Mouse (Mus musculus) olfactory bulb, adult 2 months (tissue): ENCODE measurements around the gene Col11a2. TPM values are rescaled to one million over a fixed set of nuclear protein-coding genes. Genes with fewer than 3 reads are reported as not detected.

ENCODE experiments used
- H3K27ac ChIP-seq: fragments of 200-500 bp; 2 replicates; pipeline ENCODE4 v1.5.1; 2012; ENCODE audit warnings: low read depth, low read length; ENCODE audit not compliant: insufficient read depth
- H3K4me1 ChIP-seq: fragments of 200-500 bp; 2 replicates; pipeline ENCODE4 v1.6.1; 2012; ENCODE audit warnings: low read length; ENCODE audit not compliant: control insufficient read depth, insufficient read depth
- H3K4me3 ChIP-seq: fragments of 200-500 bp; 2 replicates; pipeline ENCODE4 v1.5.1; 2012; ENCODE audit warnings: mild to moderate bottlenecking, low read depth, low read length, moderate library complexity; ENCODE audit not compliant: insufficient read depth
- CTCF ChIP-seq: fragments of 200-500 bp; IDR thresholded peaks from 2 replicates; pipeline ENCODE4 v1.5.1; 2012; ENCODE audit warnings: low read depth, mild to moderate bottlenecking, low read length, moderate library complexity; ENCODE audit not compliant: insufficient read depth
- POLR2A ChIP-seq: fragments of 200-500 bp; IDR thresholded peaks from 2 replicates; pipeline ENCODE4 v1.6.1; 2012; ENCODE audit warnings: mild to moderate bottlenecking, low read depth, low read length, moderate library complexity; ENCODE audit not compliant: insufficient read depth
- WGBS: fragments of 180-500 bp; shearing (Covaris S2); methylation state at CpG from one replicate; pipeline ENCODE4 v1.1.7; 2018; 5-methylcytosine and 5-hydroxymethylcytosine counted together
- polyA plus RNA-seq: library from polyadenylated mRNA; stranded (reverse); fragments of >200 nt; gene quantifications from 2 replicates; pipeline ENCODE4 v1.2.4, GENCODE M21; 2012; ENCODE audit warnings: low replicate concordance; ENCODE audit not compliant: missing spikeins, insufficient read depth, insufficient read length

The Col11a2 gene
- polyA plus RNA-seq, 1 experiment: not detected

- Histone ChIP-seq H3K4me3 (no peak overlapping the region), H3K4me1 (no peaks in the 10 kb centered on the region), H3K27ac (no peak overlapping the region)
- WGBS: 90% methylated on average over 11 of the region's 11 CpGs
- TF ChIP-seq CTCF (no peak), POLR2A (no peak)
Observed at GRCm38 (mm10) chr17:34079002-34079401, 39.8 kb downstream of the Col11a2 start.

DNA sequence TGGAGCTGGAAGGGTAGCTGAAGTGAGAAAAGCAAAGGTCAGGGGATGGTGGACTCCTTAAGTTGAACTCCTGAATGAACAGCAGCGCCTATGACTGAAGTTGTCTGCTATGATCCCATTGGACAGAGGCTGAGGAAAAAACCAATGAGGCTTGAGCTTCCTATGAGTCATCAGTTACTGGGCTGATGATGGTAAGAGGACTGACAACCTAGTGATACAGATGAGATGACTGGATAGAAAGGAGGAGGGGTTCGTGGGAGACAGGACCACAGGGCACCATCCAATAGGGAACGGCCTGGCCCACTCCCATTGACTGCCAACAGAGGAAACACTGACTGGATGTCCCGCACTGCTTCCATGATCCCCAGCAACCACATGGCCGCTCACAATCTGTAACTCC lies 40.4 kb downstream of the Col11a2 start:
- TF ChIP-seq POLR2A (no peak), CTCF (no peak)
- Histone ChIP-seq H3K27ac (no peak overlapping the region), H3K4me3 (no peak overlapping the region), H3K4me1 (no peaks in the 10 kb centered on the region)
- WGBS: 20% methylated on average over 5 of the region's 5 CpGs

- no peak overlapping the region for H3K4me3 ChIP-seq
- 12% methylated on average over 8 of the region's 8 CpGs for WGBS
- H3K4me1 ChIP-seq: no peaks in the 10 kb centered on the region; the same call in 1 of the 2 replicates
- TF ChIP-seq CTCF (no peak), POLR2A (no peak)
- no peak overlapping the region for H3K27ac ChIP-seq
Observed at GRCm38 (mm10) chr17:34083104-34083503, 43.9 kb downstream of the Col11a2 start.

GRCm38 (mm10) chr17:34087386-34087785 lies 48.1 kb downstream of the Col11a2 start:
- TF ChIP-seq POLR2A: no peak
- TF ChIP-seq CTCF: no peak
- H3K4me1 ChIP-seq: no peaks in the 10 kb centered on the region; the same call in 1 of the 2 replicates
- no peak overlapping the region for H3K27ac ChIP-seq
- WGBS: 51% methylated on average over 2 of the region's 2 CpGs
- H3K4me3 ChIP-seq: no peak overlapping the region

- Histone ChIP-seq H3K4me3 (no peak overlapping the region), H3K4me1 (no peaks in the 10 kb centered on the region; the same call in 1 of the 2 replicates), H3K27ac (no peak overlapping the region)
- TF ChIP-seq CTCF (no peak), POLR2A (no peak)
- WGBS: 90% methylated on average over 11 of the region's 11 CpGs
Observed at GRCm38 (mm10) chr17:34088124-34088523, 48.9 kb downstream of the Col11a2 start.

DNA sequence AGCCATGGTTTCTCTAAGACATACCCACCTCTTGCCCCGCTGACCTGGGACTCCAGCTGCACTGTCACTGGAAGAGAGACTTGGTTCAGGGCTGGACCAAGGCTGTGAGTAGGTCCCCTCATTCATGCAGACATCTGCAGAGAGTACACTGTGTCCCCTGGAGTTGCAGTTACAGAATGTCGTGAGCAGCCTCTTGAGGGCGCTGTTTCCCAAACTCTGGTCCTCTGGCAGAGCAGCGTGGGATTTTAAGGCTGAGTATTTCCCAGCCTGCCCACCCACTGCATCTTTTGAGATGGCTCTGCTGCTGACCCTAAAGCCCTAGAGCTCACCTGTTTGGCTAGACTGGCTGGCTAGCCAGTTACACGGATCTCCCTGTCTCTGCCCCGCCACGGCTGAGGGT lies 51.7 kb downstream of the Col11a2 start:
- Histone ChIP-seq H3K4me3 (no peak overlapping the region), H3K4me1 (no peaks in the 10 kb centered on the region), H3K27ac (no peak overlapping the region)
- TF ChIP-seq POLR2A (no peak), CTCF (no peak)
- WGBS: 52% methylated on average over 7 of the region's 7 CpGs

DNA sequence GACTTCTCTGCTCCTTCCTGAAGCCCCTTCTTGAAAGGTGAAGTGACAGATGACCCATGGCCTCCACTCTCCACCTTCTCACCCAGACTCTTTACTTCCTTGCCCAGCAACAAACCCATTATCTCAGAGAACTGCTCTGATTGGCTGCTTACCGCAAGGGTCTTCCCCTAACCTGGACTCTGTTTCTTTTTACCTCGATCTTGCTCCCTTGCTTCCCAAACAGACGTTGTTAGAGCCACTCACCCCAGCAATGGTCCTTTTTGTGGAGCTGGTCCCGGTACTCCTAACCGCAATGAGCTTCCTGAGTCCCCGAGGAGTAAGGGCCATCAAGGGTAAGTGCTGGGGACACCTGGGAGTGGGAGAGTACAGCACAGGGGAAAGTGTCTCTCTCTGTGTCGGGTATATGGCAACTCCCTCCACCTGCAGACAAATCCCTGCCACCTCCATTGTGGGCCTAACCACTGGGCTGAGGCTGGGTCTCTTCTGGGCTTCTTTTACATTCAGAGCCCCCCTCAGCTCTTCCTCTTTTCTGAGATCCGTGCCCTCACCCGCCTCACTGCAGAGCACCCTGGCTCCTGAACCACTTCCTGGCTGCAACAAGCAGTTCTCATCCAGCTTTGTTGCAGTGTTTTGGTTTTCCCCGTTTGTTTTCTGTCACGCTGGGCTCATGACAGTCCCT lies 53.1 kb downstream of the Col11a2 start, which contains the start of gene H2-Oa:
Gene H2-Oa, plus strand, starts transcription at position 144 of the 679 bp plus-strand sequence.
- no peaks in the 10 kb centered on the region for H3K4me1 ChIP-seq
- WGBS: 56% methylated on average over 11 of the region's 11 CpGs
- TF ChIP-seq POLR2A (no peak), CTCF (no peak)
- no peak within 1 kb of the TSS for H3K4me3 ChIP-seq
- no peak within 1 kb of the TSS for H3K27ac ChIP-seq

GRCm38 (mm10) chr17:34093199-34093874 lies 54.1 kb downstream of the Col11a2 start:
- H3K4me3 ChIP-seq: no peak overlapping the region
- WGBS: 49% methylated on average over 7 of the region's 7 CpGs
- no peaks in the 10 kb centered on the region for H3K4me1 ChIP-seq
- TF ChIP-seq POLR2A (no peak), CTCF (no peak)
- no peak overlapping the region for H3K27ac ChIP-seq

- H3K4me3 ChIP-seq: no peak overlapping the region
- no peaks in the 10 kb centered on the region for H3K4me1 ChIP-seq
- WGBS: 89% methylated on average over 27 of the region's 27 CpGs
- H3K27ac ChIP-seq: no peak overlapping the region
- TF ChIP-seq POLR2A: no peak
- TF ChIP-seq CTCF: no peak
Observed at GRCm38 (mm10) chr17:34094283-34095035, 55.2 kb downstream of the Col11a2 start.
